Mouse (Mus musculus) cortical plate, adult 2 months (tissue): Measurements from ENCODE around the gene Morc2a.

Source experiments
- CTCF ChIP-seq: fragments of 200-500 bp; IDR thresholded peaks from 2 replicates; pipeline ENCODE4 v1.5.1; 2011; ENCODE audit warnings: mild to moderate bottlenecking, control low read depth, low read length; ENCODE audit not compliant: insufficient read depth; ENCODE audit errors: extremely low read depth
- POLR2A ChIP-seq: fragments of 200-500 bp; IDR thresholded peaks from 2 replicates; pipeline ENCODE4 v1.6.1; 2011; ENCODE audit warnings: mild to moderate bottlenecking, low read length, control low read depth; ENCODE audit not compliant: insufficient read depth; ENCODE audit errors: extremely low read depth

DNA sequence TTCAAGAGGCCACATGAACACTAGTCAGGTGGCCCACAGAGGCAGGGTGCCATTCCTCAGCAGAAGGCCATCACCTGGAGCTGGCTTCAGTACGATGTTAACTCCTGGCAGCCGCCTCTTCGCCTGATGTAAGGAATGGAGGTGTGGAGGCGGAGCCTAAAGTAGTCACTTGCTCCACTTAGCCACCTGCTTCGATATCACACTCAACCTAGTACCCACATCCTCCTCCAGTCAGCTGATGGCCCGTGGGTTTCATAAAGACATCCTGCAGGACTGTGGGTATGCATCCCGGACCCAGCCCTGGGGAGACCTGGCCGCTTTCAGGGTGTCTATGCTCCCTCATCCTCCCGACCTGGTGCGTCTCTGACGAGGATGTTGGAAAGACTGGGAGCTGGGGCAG is 86.7 kb downstream of the Morc2a start:
- no peak for TF ChIP-seq POLR2A
- TF ChIP-seq CTCF, result no peak
